Mouse (Mus musculus): ENCODE measurements around the gene Cidec. TPM values are rescaled to one million over a fixed set of nuclear protein-coding genes. Genes with fewer than 3 reads are reported as not detected.
A peak's percentile ranks its signal among the peaks of the same experiment; 100 is the strongest.

Gene Cidec
- polyA plus RNA-seq, 1 experiment from 2014 or later = 31.2 TPM

DNA sequence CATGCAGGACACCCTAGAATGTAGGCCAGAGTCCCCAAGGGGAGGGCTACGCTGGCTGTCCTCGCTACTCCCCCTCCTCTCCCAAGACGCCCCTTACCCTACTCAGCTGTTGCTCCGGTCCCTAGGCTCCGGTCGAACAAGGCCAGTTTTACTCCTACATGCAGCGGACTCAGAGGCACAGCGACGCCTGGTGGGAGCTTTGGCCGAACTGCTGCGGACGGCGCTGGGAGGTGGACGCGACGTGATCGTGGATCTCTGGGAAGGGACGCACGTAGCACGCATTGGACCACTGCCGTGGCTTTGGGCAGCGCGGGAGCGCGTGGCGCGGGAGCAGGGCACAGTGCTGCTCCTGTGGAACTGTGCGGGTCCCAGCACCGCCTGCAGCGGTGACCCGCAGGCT, 33.9 kb upstream of the Cidec start:
- ATAC-seq (ENCODE audit: low FRiP score, low TSS enrichment) = peak; percentile 72
- H3K9me3 ChIP-seq (ENCODE audit: control insufficient read depth, low read length) = no peaks in the 10 kb centered on the region
- peak; percentile 86 for DNase-seq (ENCODE audit: low spot score)
- no peaks in the 10 kb centered on the region for H3K27me3 ChIP-seq (ENCODE audit: control insufficient read depth, insufficient read depth, low read length)
- peaks cover 8% of the 10 kb centered on the region for H3K4me1 ChIP-seq (replicated peaks; ENCODE audit: control insufficient read depth, insufficient read depth)
- H3K36me3 ChIP-seq (ENCODE audit: control insufficient read depth, insufficient read depth, low read length) = no peaks in the 10 kb centered on the region
- peak overlapping the region; percentile 50 for H3K9ac ChIP-seq (ENCODE audit: low read length)
- peak overlapping the region; percentile 76; the same call in 1 of the 2 replicates for H3K27ac ChIP-seq (replicated peaks)
- peak overlapping the region; percentile 39 for H3K4me3 ChIP-seq (ENCODE audit: low read depth, low read length)
- 5% methylated on average over 31 of the region's 31 CpGs for WGBS
- TF ChIP-seq EP300 (optimal IDR thresholded peaks at IDR 0.05) = no peak
- TF ChIP-seq CTCF (IDR thresholded peaks at IDR 0.05; ENCODE audit: low read depth) = peak; percentile 85
- peak overlapping the region; percentile 65 for H3K4me2 ChIP-seq (replicated peaks; ENCODE audit: low read depth)

DNA sequence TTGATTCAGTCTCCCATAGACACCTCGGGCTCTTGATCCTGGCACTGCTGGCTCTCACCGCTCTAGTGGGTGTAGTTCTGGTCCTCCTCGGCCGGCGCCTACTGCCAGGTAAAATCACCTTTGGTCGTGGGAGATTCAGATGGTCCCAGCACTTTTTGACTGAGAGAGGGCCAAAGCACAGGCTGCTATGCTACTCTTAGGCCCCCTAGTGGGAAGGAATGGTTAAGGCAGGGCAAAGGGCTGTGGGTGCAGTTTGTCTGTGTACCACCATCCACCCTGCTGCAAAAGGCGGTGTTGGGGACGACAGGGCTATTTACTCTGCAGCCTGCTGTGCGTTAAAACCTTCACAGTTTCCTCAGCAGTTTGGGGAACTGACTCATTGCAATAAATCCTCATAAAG, 33.5 kb upstream of the Cidec start:
- DNase-seq (ENCODE audit: low spot score) (peak; percentile 80), ATAC-seq (ENCODE audit: low FRiP score, low TSS enrichment) (peak; percentile 60)
- TF ChIP-seq EP300 (optimal IDR thresholded peaks at IDR 0.05) (no peak), CTCF (IDR thresholded peaks at IDR 0.05; ENCODE audit: low read depth) (peak; percentile 79)
- Histone ChIP-seq H3K27ac (replicated peaks) (peak overlapping the region; percentile 76; the same call in 1 of the 2 replicates), H3K27me3 (ENCODE audit: control insufficient read depth, insufficient read depth, low read length) (no peaks in the 10 kb centered on the region), H3K9me3 (ENCODE audit: control insufficient read depth, low read length) (no peaks in the 10 kb centered on the region), H3K4me2 (replicated peaks; ENCODE audit: low read depth) (peak overlapping the region; percentile 65), H3K4me1 (replicated peaks; ENCODE audit: control insufficient read depth, insufficient read depth) (peaks cover 8% of the 10 kb centered on the region), H3K9ac (ENCODE audit: low read length) (peak overlapping the region; percentile 50), H3K4me3 (ENCODE audit: low read depth, low read length) (peak overlapping the region; percentile 39), H3K36me3 (ENCODE audit: control insufficient read depth, insufficient read depth, low read length) (no peaks in the 10 kb centered on the region)
- 12% methylated on average over 9 of the region's 9 CpGs for WGBS

DNA sequence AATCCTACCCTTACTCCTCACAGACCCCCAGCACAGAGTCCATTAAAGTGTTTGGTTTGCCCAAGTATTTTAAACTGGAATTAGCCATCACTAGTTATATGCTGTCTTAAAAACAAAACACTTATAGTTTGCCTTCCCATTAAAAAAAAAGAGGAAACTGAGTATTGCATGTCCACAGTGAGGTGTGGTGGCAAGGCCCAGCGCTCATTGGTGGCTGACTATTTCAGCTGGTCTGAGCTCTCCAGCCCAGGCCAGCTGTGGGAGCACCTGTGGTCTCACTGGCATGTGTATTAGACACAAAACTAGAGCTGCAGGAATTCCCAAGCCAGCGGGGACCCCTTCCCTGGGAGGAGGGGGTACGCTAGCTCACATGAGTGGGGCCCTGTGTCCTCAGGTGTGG, 33.0 kb upstream of the Cidec start:
- no peak for DNase-seq (ENCODE audit: low spot score)
- H3K27me3 ChIP-seq (ENCODE audit: control insufficient read depth, insufficient read depth, low read length) = no peaks in the 10 kb centered on the region
- H3K36me3 ChIP-seq (ENCODE audit: control insufficient read depth, insufficient read depth, low read length) = no peaks in the 10 kb centered on the region
- no peak for ATAC-seq (ENCODE audit: low FRiP score, low TSS enrichment)
- TF ChIP-seq CTCF (IDR thresholded peaks at IDR 0.05; ENCODE audit: low read depth) (no peak), EP300 (optimal IDR thresholded peaks at IDR 0.05) (no peak)
- H3K4me2 ChIP-seq (replicated peaks; ENCODE audit: low read depth) = no peak overlapping the region
- WGBS = 71% methylated on average over 3 of the region's 3 CpGs
- no peak overlapping the region for H3K4me3 ChIP-seq (ENCODE audit: low read depth, low read length)
- H3K9me3 ChIP-seq (ENCODE audit: control insufficient read depth, low read length) = no peaks in the 10 kb centered on the region
- peaks cover 8% of the 10 kb centered on the region for H3K4me1 ChIP-seq (replicated peaks; ENCODE audit: control insufficient read depth, insufficient read depth)
- H3K27ac ChIP-seq (replicated peaks) = no peak overlapping the region
- H3K9ac ChIP-seq (ENCODE audit: low read length) = no peak overlapping the region

DNA sequence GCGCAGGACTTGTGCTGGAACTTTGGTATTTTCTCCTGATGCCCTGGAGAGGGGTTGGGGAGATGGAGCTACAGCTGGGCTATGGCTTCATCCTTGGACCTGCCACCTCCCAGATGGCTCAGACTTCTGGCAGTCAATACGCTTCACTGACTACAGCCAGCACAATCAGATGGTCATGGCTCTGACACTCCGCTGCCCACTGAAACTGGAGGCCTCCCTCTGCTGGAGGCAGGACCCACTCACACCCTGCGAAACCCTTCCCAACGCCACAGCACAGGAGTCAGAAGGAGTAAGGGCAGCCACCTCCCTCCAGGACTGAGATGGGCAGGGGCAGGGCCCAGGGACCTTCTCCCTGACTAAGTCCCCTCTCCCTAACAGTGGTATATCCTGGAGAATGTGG, 30.0 kb upstream of the Cidec start:
- no peak; the same call in 1 of the 2 replicates for ATAC-seq (ENCODE audit: low FRiP score, low TSS enrichment)

DNA sequence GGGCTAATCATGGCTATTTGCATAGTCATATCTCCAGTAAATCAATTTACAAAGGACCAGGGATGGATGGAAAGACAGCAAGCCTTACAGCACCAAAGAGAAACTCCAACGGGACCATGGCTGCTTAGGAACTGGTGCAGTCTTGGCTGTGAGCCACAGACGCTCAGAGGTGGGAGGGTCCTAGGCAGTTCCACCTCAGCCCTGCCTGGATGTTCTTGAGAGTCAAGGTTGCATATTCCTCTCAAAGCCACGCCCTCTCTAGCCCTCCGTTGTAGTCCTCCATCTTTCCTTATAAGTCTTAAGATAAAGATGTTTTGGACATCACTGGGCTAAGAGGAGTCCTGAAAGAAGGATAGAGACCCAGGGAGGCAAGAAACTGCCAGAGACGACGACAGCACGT, 28.5 kb upstream of the Cidec start:
- no peak overlapping the region for H3K9ac ChIP-seq (ENCODE audit: low read length)
- WGBS = 62% methylated on average over 7 of the region's 7 CpGs
- no peaks in the 10 kb centered on the region for H3K36me3 ChIP-seq (ENCODE audit: control insufficient read depth, insufficient read depth, low read length)
- H3K4me3 ChIP-seq (ENCODE audit: low read depth, low read length) = no peak overlapping the region
- TF ChIP-seq CTCF (IDR thresholded peaks at IDR 0.05; ENCODE audit: low read depth) (no peak), EP300 (optimal IDR thresholded peaks at IDR 0.05) (no peak)
- H3K27ac ChIP-seq (replicated peaks) = no peak overlapping the region
- no peaks in the 10 kb centered on the region for H3K9me3 ChIP-seq (ENCODE audit: control insufficient read depth, low read length)
- DNase-seq (ENCODE audit: low spot score) (no peak), ATAC-seq (ENCODE audit: low FRiP score, low TSS enrichment) (no peak)
- no peaks in the 10 kb centered on the region for H3K27me3 ChIP-seq (ENCODE audit: control insufficient read depth, insufficient read depth, low read length)
- no peaks in the 10 kb centered on the region for H3K4me1 ChIP-seq (replicated peaks; ENCODE audit: control insufficient read depth, insufficient read depth)
- H3K4me2 ChIP-seq (replicated peaks; ENCODE audit: low read depth) = no peak overlapping the region

More for the DNA sequence above, 30.0 kb upstream of the Cidec start:
- Histone ChIP-seq H3K27me3 (ENCODE audit: control insufficient read depth, insufficient read depth, low read length) (no peaks in the 10 kb centered on the region), H3K4me1 (replicated peaks; ENCODE audit: control insufficient read depth, insufficient read depth) (no peaks in the 10 kb centered on the region), H3K9me3 (ENCODE audit: control insufficient read depth, low read length) (no peaks in the 10 kb centered on the region), H3K9ac (ENCODE audit: low read length) (no peak overlapping the region), H3K36me3 (ENCODE audit: control insufficient read depth, insufficient read depth, low read length) (no peaks in the 10 kb centered on the region), H3K4me3 (ENCODE audit: low read depth, low read length) (no peak overlapping the region), H3K4me2 (replicated peaks; ENCODE audit: low read depth) (no peak overlapping the region), H3K27ac (replicated peaks) (no peak overlapping the region)
- WGBS = 55% methylated on average over 5 of the region's 5 CpGs
- TF ChIP-seq EP300 (optimal IDR thresholded peaks at IDR 0.05) (no peak), CTCF (IDR thresholded peaks at IDR 0.05; ENCODE audit: low read depth) (peak; percentile 66)
- DNase-seq (ENCODE audit: low spot score) = no peak

DNA sequence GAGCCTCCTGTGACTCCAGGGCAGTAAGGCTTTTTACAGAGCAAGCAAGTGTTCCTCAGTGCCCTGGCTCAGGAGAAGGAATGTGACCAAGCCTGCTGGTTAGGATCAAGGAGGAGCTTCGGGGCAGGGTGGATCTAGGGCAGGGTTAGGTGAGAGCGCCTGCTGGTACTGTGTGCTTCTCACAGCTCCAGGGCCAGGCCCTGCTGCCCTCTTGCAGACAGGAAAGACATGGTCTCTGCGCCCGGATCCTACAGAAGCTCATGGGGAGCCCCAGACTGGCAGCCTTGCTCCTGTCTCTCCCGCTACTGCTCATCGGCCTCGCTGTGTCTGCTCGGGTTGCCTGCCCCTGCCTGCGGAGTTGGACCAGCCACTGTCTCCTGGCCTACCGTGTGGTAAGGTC, 23.1 kb upstream of the Cidec start:
- no peaks in the 10 kb centered on the region for H3K27me3 ChIP-seq (ENCODE audit: control insufficient read depth, insufficient read depth, low read length)
- DNase-seq (ENCODE audit: low spot score) = peak; percentile 89
- H3K27ac ChIP-seq (replicated peaks) = peak overlapping the region; percentile 91
- peak overlapping the region; percentile 34 for H3K4me3 ChIP-seq (ENCODE audit: low read depth, low read length)
- no peaks in the 10 kb centered on the region for H3K9me3 ChIP-seq (ENCODE audit: control insufficient read depth, low read length)
- no peaks in the 10 kb centered on the region for H3K36me3 ChIP-seq (ENCODE audit: control insufficient read depth, insufficient read depth, low read length)
- peak; percentile 98 for ATAC-seq (ENCODE audit: low FRiP score, low TSS enrichment)
- H3K9ac ChIP-seq (ENCODE audit: low read length) = peak overlapping the region; percentile 65
- TF ChIP-seq CTCF (IDR thresholded peaks at IDR 0.05; ENCODE audit: low read depth) (peak; percentile 31; the same call in 1 of the 2 replicates), EP300 (optimal IDR thresholded peaks at IDR 0.05) (peak; percentile 50)
- no peaks in the 10 kb centered on the region; the same call in 1 of the 2 replicates for H3K4me1 ChIP-seq (replicated peaks; ENCODE audit: control insufficient read depth, insufficient read depth)
- 37% methylated on average over 10 of the region's 10 CpGs for WGBS
- H3K4me2 ChIP-seq (replicated peaks; ENCODE audit: low read depth) = peak overlapping the region; percentile 57
